Mouse (Mus musculus) heart, adult 2 months (tissue): ENCODE results near the gene Ace3. TPM values are rescaled to one million over a fixed set of nuclear protein-coding genes. Genes with fewer than 3 reads are reported as not detected.

ENCODE experiments used
- DNase-seq, 2 experiments: peaks; one replicate each; pipeline ENCODE4 v3.0.0; 2021
- H3K27ac ChIP-seq: fragments of 200-600 bp; 2 replicates; pipeline ENCODE4 v1.8.1; 2022
- H3K27me3 ChIP-seq: fragments of 200-500 bp; 2 replicates; pipeline ENCODE4 v1.6.1; 2012; ENCODE audit warnings: mild to moderate bottlenecking, low read length, inconsistent platforms, mixed read lengths; ENCODE audit not compliant: control insufficient read depth, insufficient read depth
- H3K36me3 ChIP-seq: fragments of 200-500 bp; 2 replicates; pipeline ENCODE4 v1.6.1; 2012; ENCODE audit warnings: low read length, inconsistent platforms; ENCODE audit not compliant: control insufficient read depth, insufficient read depth
- H3K4me1 ChIP-seq: fragments of 200-500 bp; 2 replicates; pipeline ENCODE4 v1.6.1; 2011; ENCODE audit warnings: low read length; ENCODE audit not compliant: control insufficient read depth, insufficient read depth
- H3K4me3 ChIP-seq: fragments of 200-600 bp; 2 replicates; pipeline ENCODE4 v1.8.1; 2022
- H3K79me2 ChIP-seq: fragments of 200-500 bp; replicated peaks from 2 replicates; pipeline ENCODE4 v1.6.1; 2012; ENCODE audit warnings: mild to moderate bottlenecking, inconsistent platforms, low read length, moderate library complexity, mixed read lengths; ENCODE audit not compliant: control insufficient read depth, insufficient read depth
- H3K9ac ChIP-seq: fragments of 200-500 bp; 2 replicates; pipeline ENCODE4 v1.6.1; 2012; ENCODE audit warnings: low read depth, mild to moderate bottlenecking, control low read depth, inconsistent platforms, low read length, mixed read lengths
- CTCF ChIP-seq: fragments of 200-600 bp; IDR thresholded peaks from 2 replicates; pipeline ENCODE4 v1.8.1; 2022; ENCODE audit warnings: antibody characterized with exemption, mild to moderate bottlenecking, moderate library complexity
- EP300 ChIP-seq: fragments of 200-500 bp; IDR thresholded peaks from 2 replicates; pipeline ENCODE4 v1.6.1; 2011; ENCODE audit warnings: low read depth, low read length, control low read depth; ENCODE audit not compliant: insufficient read depth
- POLR2A ChIP-seq: fragments of 200-500 bp; IDR thresholded peaks from 2 replicates; pipeline ENCODE4 v1.6.1; 2011; ENCODE audit warnings: mild to moderate bottlenecking, low read depth, low read length, control low read depth; ENCODE audit not compliant: insufficient read depth
- WGBS: fragments of 180-500 bp; shearing (Covaris S2); methylation state at CpG from one replicate; pipeline ENCODE4 v1.1.7; 2018; 5-methylcytosine and 5-hydroxymethylcytosine counted together
- intact Hi-C: fragments of 180-260 bp; cut with DNase I; formaldehyde crosslinking; loops from one replicate; pipeline ENCODE4 v1.15.1; 2025
- polyA plus RNA-seq: library from polyadenylated mRNA; depleted of rRNA; stranded (reverse); fragments of >200 nt; gene quantifications from 2 replicates; pipeline ENCODE4 v1.2.3, GENCODE M21; 2012
- total RNA-seq, 2 experiments: library from RNA; stranded (reverse); gene quantifications; 2 replicates each; pipeline ENCODE4 v1.2.3; 2021

The Ace3 gene
- total and polyA plus RNA-seq, 3 experiments = not detected

- no peak for DNase-seq
- no peak overlapping the region for H3K27ac ChIP-seq
These were observed 7.0 kb upstream of the Ace3 start for GRCm38 (mm10) chr11:105987446-105987845.

GRCm38 (mm10) chr11:105989446-105989845, 5.0 kb upstream of the Ace3 start:
- DNase-seq = no peak
- H3K27me3 ChIP-seq = no peaks in the 10 kb centered on the region
- no peaks in the 10 kb centered on the region for H3K36me3 ChIP-seq
- 68% methylated on average over 6 of the region's 6 CpGs for WGBS
- H3K9ac ChIP-seq = no peak overlapping the region
- H3K79me2 ChIP-seq = no peaks in the 10 kb centered on the region
- no peak overlapping the region for H3K4me3 ChIP-seq
- TF ChIP-seq CTCF (no peak), EP300 (no peak), POLR2A (no peak)
- no peaks in the 10 kb centered on the region for H3K4me1 ChIP-seq
- intact Hi-C loops = no loop called here
- no peak overlapping the region for H3K27ac ChIP-seq

More at GRCm38 (mm10) chr11:105987446-105987845, 7.0 kb upstream of the Ace3 start:
- no peaks in the 10 kb centered on the region for H3K4me1 ChIP-seq
- no peak overlapping the region for H3K9ac ChIP-seq
- 35% methylated on average over 6 of the region's 6 CpGs for WGBS
- no peak overlapping the region for H3K4me3 ChIP-seq
- TF ChIP-seq CTCF (no peak), POLR2A (no peak), EP300 (no peak)
- no peaks in the 10 kb centered on the region for H3K79me2 ChIP-seq
- H3K36me3 ChIP-seq = no peaks in the 10 kb centered on the region
- intact Hi-C loops = no loop called here
- H3K27me3 ChIP-seq = no peaks in the 10 kb centered on the region

GRCm38 (mm10) chr11:105990231-105990630, 4.2 kb upstream of the Ace3 start:
- no peaks in the 10 kb centered on the region for H3K4me1 ChIP-seq
- H3K36me3 ChIP-seq = no peaks in the 10 kb centered on the region
- intact Hi-C loops = no loop called here
- no peak for DNase-seq
- 51% methylated on average over 2 of the region's 2 CpGs for WGBS
- no peak overlapping the region for H3K9ac ChIP-seq
- TF ChIP-seq POLR2A = no peak
- TF ChIP-seq EP300 = no peak
- no peak for TF ChIP-seq CTCF
- no peak overlapping the region for H3K27ac ChIP-seq
- no peaks in the 10 kb centered on the region for H3K79me2 ChIP-seq
- H3K27me3 ChIP-seq = no peaks in the 10 kb centered on the region
- H3K4me3 ChIP-seq = no peak overlapping the region

- Histone ChIP-seq H3K79me2 (no peaks in the 10 kb centered on the region), H3K27ac (no peak overlapping the region), H3K4me3 (no peak overlapping the region), H3K4me1 (no peaks in the 10 kb centered on the region), H3K36me3 (no peaks in the 10 kb centered on the region), H3K9ac (no peak overlapping the region), H3K27me3 (no peaks in the 10 kb centered on the region)
- DNase-seq = no peak
- TF ChIP-seq EP300 (no peak), CTCF (no peak), POLR2A (no peak)
- whole genome bisulfite sequencing = 85% methylated on average over 6 of the region's 6 CpGs
- intact Hi-C loops = loop anchor here (2.0 kb wide), 1 partner anchor 27 kb away; no protein-coding TSS in a partner anchor
These were observed 5.6 kb downstream of the Ace3 start for GRCm38 (mm10) chr11:106000062-106000461.

GRCm38 (mm10) chr11:106001718-106002117, 7.2 kb downstream of the Ace3 start:
- TF ChIP-seq CTCF (peak; percentile 80), POLR2A (no peak)
- Histone ChIP-seq H3K9ac (no peak overlapping the region), H3K4me1 (no peaks in the 10 kb centered on the region), H3K4me3 (no peak overlapping the region), H3K27me3 (no peaks in the 10 kb centered on the region), H3K36me3 (no peaks in the 10 kb centered on the region), H3K79me2 (no peaks in the 10 kb centered on the region), H3K27ac (no peak overlapping the region)
- intact Hi-C loops = loop anchor here (2.0 kb wide), 1 partner anchor 25 kb away; no protein-coding TSS in a partner anchor
- no peak for DNase-seq
- 25% methylated on average over 4 of the region's 4 CpGs for WGBS

- Histone ChIP-seq H3K79me2 (no peaks in the 10 kb centered on the region), H3K4me1 (no peaks in the 10 kb centered on the region), H3K27me3 (no peaks in the 10 kb centered on the region; the same call in 1 of the 2 replicates), H3K27ac (no peak overlapping the region), H3K9ac (no peak overlapping the region), H3K36me3 (no peaks in the 10 kb centered on the region), H3K4me3 (no peak overlapping the region)
- DNase-seq = no peak
- WGBS = 76% methylated on average over 1 of the region's 1 CpGs
- TF ChIP-seq CTCF = no peak
- intact Hi-C loops = no loop called here
These were observed 10.1 kb downstream of the Ace3 start for GRCm38 (mm10) chr11:106004576-106004975.

- intact Hi-C loops = no loop called here
- Histone ChIP-seq H3K27me3 (peaks cover 1% of the 10 kb centered on the region; the same call in 1 of the 2 replicates), H3K4me1 (no peaks in the 10 kb centered on the region), H3K36me3 (no peaks in the 10 kb centered on the region), H3K79me2 (no peaks in the 10 kb centered on the region), H3K27ac (no peak overlapping the region), H3K4me3 (no peak overlapping the region), H3K9ac (no peak overlapping the region)
- no peak for DNase-seq
- no peak for TF ChIP-seq POLR2A
- no peak for TF ChIP-seq EP300
- TF ChIP-seq CTCF = no peak
- 49% methylated on average over 5 of the region's 5 CpGs for WGBS
These were observed 11.5 kb downstream of the Ace3 start for GRCm38 (mm10) chr11:106005970-106006369.
